Mouse (Mus musculus) midbrain, embryonic 12.5 days (tissue): ENCODE results near the gene Nptx1. TPM values are rescaled to one million over a fixed set of nuclear protein-coding genes. Genes with fewer than 3 reads are reported as not detected.
A peak's percentile ranks its signal among the peaks of the same experiment; 100 is the strongest.

Experiments
- ATAC-seq: fragments of 200-750 bp; cut with Nextera tagmentation; 2 replicates; pipeline ENCODE4 v1.8.0; 2017; ENCODE audit warnings: low read depth, moderate TSS enrichment, moderate library complexity; ENCODE audit not compliant: low FRiP score
- H3K27ac ChIP-seq: fragments of 300-500 bp; sonication (generic); replicated peaks from 2 replicates; pipeline ENCODE4 v1.5.1; 2016; ENCODE audit warnings: mild to moderate bottlenecking
- H3K27me3 ChIP-seq: fragments of 300-500 bp; sonication (generic); 2 replicates; pipeline ENCODE4 v1.6.1; 2016; ENCODE audit warnings: mild to moderate bottlenecking
- H3K36me3 ChIP-seq: fragments of 300-500 bp; sonication (generic); 2 replicates; pipeline ENCODE4 v1.6.1; 2016
- H3K4me1 ChIP-seq: fragments of 300-500 bp; sonication (generic); 2 replicates; pipeline ENCODE4 v1.6.1; 2016
- H3K4me2 ChIP-seq: fragments of 300-500 bp; sonication (generic); replicated peaks from 2 replicates; pipeline ENCODE4 v1.6.1; 2016; ENCODE audit warnings: mild to moderate bottlenecking, moderate library complexity
- H3K4me3 ChIP-seq: fragments of 300-500 bp; sonication (generic); 2 replicates; pipeline ENCODE4 v1.5.1; 2016; ENCODE audit warnings: mild to moderate bottlenecking
- H3K9ac ChIP-seq: fragments of 300-500 bp; sonication (generic); replicated peaks from 2 replicates; pipeline ENCODE4 v1.6.1; 2016; ENCODE audit warnings: mild to moderate bottlenecking, moderate library complexity
- H3K9me3 ChIP-seq: fragments of 300-500 bp; sonication (generic); 2 replicates; pipeline ENCODE4 v1.6.1; 2016; ENCODE audit warnings: mild to moderate bottlenecking
- WGBS: fragments of 180-500 bp; shearing (Covaris S2); methylation state at CpG from one replicate; pipeline ENCODE4 v1.1.7; 2016; 5-methylcytosine and 5-hydroxymethylcytosine counted together
- polyA plus RNA-seq: library from polyadenylated mRNA; unstranded; fragments of >200 nt; fragmentation: Nextera tagmentation; extraction: Ambion mirVana; gene quantifications from 2 replicates; pipeline ENCODE4 v1.2.1, GENCODE M21; 2016

Gene Nptx1
- polyA plus RNA-seq, 1 experiment from 2014 or later, result 6.2 TPM

DNA sequence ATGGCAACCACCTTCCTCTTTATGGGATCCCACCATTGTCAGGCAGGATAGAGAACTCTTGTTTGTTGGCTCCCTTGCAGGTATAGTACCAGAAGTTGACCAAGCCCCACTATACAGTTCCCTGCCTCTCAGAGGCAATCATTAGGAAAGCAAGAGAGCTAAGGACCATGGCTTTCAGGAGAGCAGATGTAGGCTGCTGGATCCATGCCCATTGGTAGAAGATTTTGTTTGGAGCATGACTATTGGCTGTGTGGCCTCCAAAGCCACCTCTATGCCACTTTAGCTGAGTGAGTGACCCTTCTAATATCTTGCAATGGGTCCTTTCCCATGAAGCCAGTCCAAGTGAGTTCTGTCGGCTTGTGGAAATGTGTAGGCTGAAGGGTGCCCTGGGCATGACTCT, 28.2 kb downstream of the Nptx1 start:
- H3K27me3 ChIP-seq, result peaks cover 3% of the 10 kb centered on the region; the same call in 1 of the 2 replicates
- H3K9me3 ChIP-seq, result no peaks in the 10 kb centered on the region
- WGBS, result 97% methylated on average over 1 of the region's 1 CpGs
- no peak for ATAC-seq
- no peak overlapping the region for H3K27ac ChIP-seq
- H3K36me3 ChIP-seq, result no peaks in the 10 kb centered on the region
- H3K4me1 ChIP-seq, result peaks cover 32% of the 10 kb centered on the region
- H3K9ac ChIP-seq, result no peak overlapping the region
- no peak overlapping the region for H3K4me2 ChIP-seq
- no peak overlapping the region for H3K4me3 ChIP-seq

- peak overlapping the region; percentile 39; the same call in 1 of the 2 replicates for H3K27ac ChIP-seq
- H3K9me3 ChIP-seq, result no peaks in the 10 kb centered on the region
- H3K36me3 ChIP-seq, result no peaks in the 10 kb centered on the region
- no peak overlapping the region for H3K4me2 ChIP-seq
- no peak overlapping the region for H3K9ac ChIP-seq
- no peak overlapping the region for H3K4me3 ChIP-seq
- H3K4me1 ChIP-seq, result peaks cover 53% of the 10 kb centered on the region
- ATAC-seq, result no peak
- WGBS, result 68% methylated on average over 12 of the region's 12 CpGs
- peaks cover 18% of the 10 kb centered on the region; the same call in 1 of the 2 replicates for H3K27me3 ChIP-seq
These were observed 30.7 kb downstream of the Nptx1 start for GRCm38 (mm10) chr11:119516677-119517361.

GRCm38 (mm10) chr11:119515823-119516676, 31.5 kb downstream of the Nptx1 start:
- WGBS, result 66% methylated on average over 16 of the region's 16 CpGs
- peak overlapping the region; percentile 89 for H3K27ac ChIP-seq
- H3K27me3 ChIP-seq, result peaks cover 18% of the 10 kb centered on the region; the same call in 1 of the 2 replicates
- peaks cover 58% of the 10 kb centered on the region for H3K4me1 ChIP-seq
- H3K36me3 ChIP-seq, result no peaks in the 10 kb centered on the region
- no peak overlapping the region for H3K4me3 ChIP-seq
- ATAC-seq, result no peak
- no peak overlapping the region for H3K9ac ChIP-seq
- peak overlapping the region; percentile 47; the same call in 1 of the 2 replicates for H3K4me2 ChIP-seq
- H3K9me3 ChIP-seq, result no peaks in the 10 kb centered on the region

GRCm38 (mm10) chr11:119514967-119515636, 32.5 kb downstream of the Nptx1 start:
- peak overlapping the region; percentile 22 for H3K4me3 ChIP-seq
- peaks cover 66% of the 10 kb centered on the region for H3K4me1 ChIP-seq
- peak; percentile 87 for ATAC-seq
- WGBS, result 2% methylated on average over 21 of the region's 21 CpGs
- peaks cover 17% of the 10 kb centered on the region; the same call in 1 of the 2 replicates for H3K27me3 ChIP-seq
- H3K9ac ChIP-seq, result peak overlapping the region; percentile 44; the same call in 1 of the 2 replicates
- H3K4me2 ChIP-seq, result peak overlapping the region; percentile 47
- H3K9me3 ChIP-seq, result no peaks in the 10 kb centered on the region
- peak overlapping the region; percentile 89 for H3K27ac ChIP-seq
- H3K36me3 ChIP-seq, result no peaks in the 10 kb centered on the region

GRCm38 (mm10) chr11:119514108-119514860, 33.3 kb downstream of the Nptx1 start:
- Histone ChIP-seq H3K27me3 (peaks cover 16% of the 10 kb centered on the region; the same call in 1 of the 2 replicates), H3K4me3 (0 out of 2 replicates have a peak overlapping the region, but pooled peaks have one; percentile 22), H3K9me3 (no peaks in the 10 kb centered on the region), H3K9ac (no peak overlapping the region), H3K27ac (peak overlapping the region; percentile 89), H3K4me1 (peaks cover 74% of the 10 kb centered on the region), H3K4me2 (peak overlapping the region; percentile 47), H3K36me3 (no peaks in the 10 kb centered on the region)
- 49% methylated on average over 16 of the region's 16 CpGs for WGBS
- 0 out of 2 replicates have a peak, but pooled peaks have one; percentile 3 for ATAC-seq

GRCm38 (mm10) chr11:119513038-119513659, 34.4 kb downstream of the Nptx1 start:
- no peaks in the 10 kb centered on the region for H3K9me3 ChIP-seq
- H3K36me3 ChIP-seq, result peaks cover 6% of the 10 kb centered on the region
- 67% methylated on average over 9 of the region's 9 CpGs for WGBS
- H3K4me3 ChIP-seq, result no peak overlapping the region
- no peak overlapping the region for H3K9ac ChIP-seq
- H3K27me3 ChIP-seq, result peaks cover 16% of the 10 kb centered on the region; the same call in 1 of the 2 replicates
- peaks cover 84% of the 10 kb centered on the region for H3K4me1 ChIP-seq
- ATAC-seq, result no peak
- no peak overlapping the region for H3K27ac ChIP-seq
- H3K4me2 ChIP-seq, result no peak overlapping the region

GRCm38 (mm10) chr11:119509165-119509776, 38.3 kb downstream of the Nptx1 start:
- Histone ChIP-seq H3K4me3 (no peak overlapping the region), H3K4me1 (peaks cover 51% of the 10 kb centered on the region), H3K9me3 (no peaks in the 10 kb centered on the region), H3K27me3 (0 out of 2 replicates have a peak, but pooled peaks cover 14% of the 10 kb centered on the region), H3K36me3 (peaks cover 41% of the 10 kb centered on the region), H3K4me2 (no peak overlapping the region), H3K9ac (0 out of 2 replicates have a peak overlapping the region, but pooled peaks have one; percentile 2), H3K27ac (peak overlapping the region; percentile 76)
- 51% methylated on average over 5 of the region's 5 CpGs for WGBS
- ATAC-seq, result peak; percentile 44

GRCm38 (mm10) chr11:119507772-119508171, 39.8 kb downstream of the Nptx1 start:
- peaks cover 53% of the 10 kb centered on the region for H3K36me3 ChIP-seq
- WGBS, result 87% methylated on average over 8 of the region's 8 CpGs
- no peak overlapping the region for H3K4me3 ChIP-seq

DNA sequence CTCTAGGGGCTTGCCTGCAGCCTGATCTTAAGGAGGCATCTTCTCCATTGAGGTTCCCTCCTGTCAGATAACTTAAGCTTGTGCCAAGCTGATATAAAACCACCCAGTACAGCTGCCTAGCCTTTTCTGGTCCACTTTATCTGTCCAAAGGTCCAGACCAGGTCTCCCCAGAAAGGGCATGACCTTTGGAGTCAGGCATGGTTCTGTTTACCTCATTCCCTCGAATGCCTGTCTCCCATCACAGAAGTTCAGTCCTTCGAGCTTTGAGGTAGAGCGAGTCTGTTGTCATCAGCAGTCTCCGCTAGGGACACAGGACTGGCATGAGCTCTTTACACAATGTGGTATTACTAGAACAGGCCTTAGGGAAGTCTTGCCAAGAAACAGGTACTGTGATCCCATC, 41.2 kb downstream of the Nptx1 start:
- H3K4me2 ChIP-seq, result no peak overlapping the region
- WGBS, result 90% methylated on average over 4 of the region's 4 CpGs
- peaks cover 26% of the 10 kb centered on the region for H3K4me1 ChIP-seq
- H3K36me3 ChIP-seq, result peaks cover 66% of the 10 kb centered on the region
- no peaks in the 10 kb centered on the region for H3K27me3 ChIP-seq
- no peak overlapping the region for H3K27ac ChIP-seq
- H3K4me3 ChIP-seq, result no peak overlapping the region
- H3K9ac ChIP-seq, result no peak overlapping the region
- no peak for ATAC-seq
- H3K9me3 ChIP-seq, result no peaks in the 10 kb centered on the region

More at GRCm38 (mm10) chr11:119507772-119508171, 39.8 kb downstream of the Nptx1 start:
- no peak for ATAC-seq
- H3K4me1 ChIP-seq, result peaks cover 37% of the 10 kb centered on the region
- no peaks in the 10 kb centered on the region for H3K9me3 ChIP-seq
- H3K27me3 ChIP-seq, result 0 out of 2 replicates have a peak, but pooled peaks cover 7% of the 10 kb centered on the region
- 0 out of 2 replicates have a peak overlapping the region, but pooled peaks have one; percentile 76 for H3K27ac ChIP-seq
- H3K9ac ChIP-seq, result no peak overlapping the region
- no peak overlapping the region for H3K4me2 ChIP-seq

GRCm38 (mm10) chr11:119503675-119504074, 43.9 kb downstream of the Nptx1 start:
- Histone ChIP-seq H3K4me2 (no peak overlapping the region), H3K27me3 (no peaks in the 10 kb centered on the region), H3K9me3 (no peaks in the 10 kb centered on the region), H3K9ac (peak overlapping the region; percentile 28; the same call in 1 of the 2 replicates), H3K4me3 (no peak overlapping the region), H3K27ac (no peak overlapping the region), H3K4me1 (peaks cover 4% of the 10 kb centered on the region; the same call in 1 of the 2 replicates), H3K36me3 (peaks cover 90% of the 10 kb centered on the region)
- ATAC-seq, result peak; percentile 80
